Mouse (Mus musculus) spleen, adult 2 months (tissue): Measurements from ENCODE around the gene Tns1.

Source experiments
- CTCF ChIP-seq: fragments of 200-500 bp; IDR thresholded peaks from 2 replicates; pipeline ENCODE4 v1.5.1; 2011; ENCODE audit warnings: mild to moderate bottlenecking, inconsistent platforms; ENCODE audit not compliant: insufficient read depth, insufficient read length, insufficient replicate concordance; ENCODE audit errors: extremely low read depth
- POLR2A ChIP-seq: fragments of 200-500 bp; IDR thresholded peaks from 2 replicates; pipeline ENCODE4 v1.6.1; 2011; ENCODE audit warnings: low read depth, low read length, inconsistent platforms

DNA sequence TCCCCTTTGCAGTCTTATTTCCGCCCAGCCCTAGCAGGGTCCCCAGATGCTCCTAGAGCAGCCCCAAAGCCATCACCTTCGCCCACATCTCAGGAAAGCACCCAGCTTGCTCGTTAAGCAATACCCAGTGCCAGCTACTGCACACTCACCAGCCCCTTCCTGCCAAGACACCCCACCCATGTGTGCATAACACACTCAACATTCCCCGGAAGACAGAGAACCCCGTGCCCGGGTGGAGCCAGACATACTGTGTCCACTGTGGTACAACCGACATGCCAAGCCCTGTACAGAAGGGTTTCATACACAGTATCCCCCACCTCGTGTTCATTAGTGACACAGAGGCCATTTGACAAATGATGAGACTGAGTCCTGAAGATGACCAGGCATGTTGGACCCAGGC lies 195.9 kb downstream of the Tns1 start:
- no peak for TF ChIP-seq POLR2A
- no peak for TF ChIP-seq CTCF
